Mouse (Mus musculus): ENCODE measurements around the gene Riox2.
A peak's percentile ranks its signal among the peaks of the same experiment; 100 is the strongest.

Gene Riox2

DNA sequence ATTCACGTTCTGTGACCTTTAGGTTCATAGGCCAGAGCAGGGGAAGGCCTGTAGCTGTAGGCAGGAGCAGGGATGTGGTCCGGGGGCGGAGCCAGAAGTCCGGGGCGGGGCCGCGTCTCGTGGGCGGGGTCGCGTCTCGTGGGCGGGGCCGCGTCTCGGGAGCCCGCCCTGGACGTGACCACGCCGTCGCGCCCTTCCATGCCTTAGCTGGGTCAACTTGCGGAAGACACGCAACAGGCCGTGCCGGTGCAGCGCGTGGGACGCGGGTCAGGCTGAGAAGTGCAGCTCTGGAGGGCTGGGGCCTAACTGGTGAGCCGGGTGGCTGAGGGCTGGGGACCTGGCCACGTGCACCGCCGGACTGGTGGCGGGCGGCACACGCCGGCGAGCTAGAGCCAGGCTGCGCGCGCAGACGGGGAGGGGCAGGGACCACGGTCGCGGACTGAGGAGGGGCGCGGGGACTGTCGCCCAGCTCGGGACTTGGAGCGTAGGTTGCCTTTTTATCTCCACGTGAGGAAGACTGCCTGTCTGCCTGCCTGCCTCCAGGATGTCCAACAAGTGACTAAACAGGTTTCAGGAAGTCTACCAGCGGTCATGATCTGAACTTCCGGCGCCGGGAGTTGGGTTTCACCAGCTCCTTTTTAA, at the start of gene Riox2:
Gene Riox2 (plus strand): TSS at position 139 of the 642 bp plus-strand sequence.
- peak; percentile 85 for DNase-seq (ENCODE audit: low read depth)

DNA sequence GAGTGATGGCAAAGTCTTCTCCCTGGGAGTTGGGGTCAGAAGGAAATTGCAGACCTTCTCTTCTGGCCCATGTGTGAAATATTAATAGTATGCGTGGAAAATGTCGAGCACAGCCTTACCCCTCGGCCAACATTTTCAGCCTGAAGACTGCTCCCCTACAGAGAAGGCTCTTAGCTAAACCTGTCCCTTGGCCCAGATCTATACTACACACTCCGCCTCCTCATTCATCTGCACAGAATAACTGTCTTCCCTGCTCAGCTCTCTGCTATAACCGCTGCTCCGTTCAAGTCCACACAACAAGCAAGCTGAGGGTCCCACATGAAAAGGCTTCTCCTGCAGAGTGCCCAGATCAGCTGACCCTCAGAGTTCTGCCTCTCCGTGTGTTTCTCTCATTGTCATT, 43.6 kb upstream of the Riox2 start:
- DNase-seq (ENCODE audit: low read depth), result no peak

DNA sequence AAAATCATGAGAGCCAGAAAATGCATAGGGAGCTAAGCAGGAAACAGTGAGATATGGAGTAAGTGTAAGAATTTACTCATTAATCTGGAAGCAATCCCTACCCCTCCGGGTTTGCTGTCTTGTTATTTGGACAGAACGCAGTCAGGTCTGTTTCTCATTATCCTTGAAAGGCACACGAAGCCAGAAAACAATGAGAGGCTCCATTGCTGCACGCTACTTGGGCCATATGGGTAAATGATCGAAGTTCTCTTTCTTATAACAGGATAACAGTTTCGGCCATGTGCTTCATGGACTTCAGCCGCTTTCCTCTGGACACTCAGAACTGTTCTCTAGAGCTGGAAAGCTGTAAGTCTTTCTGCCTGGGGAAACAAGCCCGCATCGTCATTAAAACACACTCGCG, 38.4 kb upstream of the Riox2 start:
- DNase-seq (ENCODE audit: low read depth), result no peak

DNA sequence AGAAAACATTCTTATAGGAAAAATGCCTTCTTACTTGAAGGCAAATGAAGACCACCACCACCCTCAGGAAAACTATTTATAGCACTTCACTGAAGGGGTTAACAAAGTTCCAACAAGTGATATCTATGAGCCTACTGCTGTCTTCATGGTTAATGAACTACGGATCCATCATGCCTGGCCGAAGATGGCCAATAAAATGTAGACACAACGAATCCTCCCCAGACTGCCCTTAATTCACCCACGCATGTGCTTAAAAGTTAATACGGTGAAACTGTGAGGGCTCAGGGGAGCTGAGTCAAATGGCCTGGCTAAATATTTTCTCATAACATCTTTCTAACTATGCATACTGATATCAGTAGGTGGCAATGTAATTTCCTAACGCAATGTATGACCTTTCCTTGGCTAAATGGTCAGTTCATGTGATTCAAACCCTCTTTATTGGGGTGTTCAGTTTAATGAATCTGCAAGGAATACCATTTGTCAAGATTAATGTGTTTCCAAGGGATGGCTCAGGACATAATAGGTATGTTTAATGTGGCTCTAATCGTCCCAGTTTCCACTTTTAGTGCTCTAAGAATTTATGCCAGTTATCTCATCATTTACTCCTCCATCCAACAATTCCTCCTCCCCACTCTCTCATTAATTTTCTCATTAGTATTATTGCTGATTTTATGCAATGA, 26.6 kb upstream of the Riox2 start:
- no peak for DNase-seq (ENCODE audit: low read depth)

DNA sequence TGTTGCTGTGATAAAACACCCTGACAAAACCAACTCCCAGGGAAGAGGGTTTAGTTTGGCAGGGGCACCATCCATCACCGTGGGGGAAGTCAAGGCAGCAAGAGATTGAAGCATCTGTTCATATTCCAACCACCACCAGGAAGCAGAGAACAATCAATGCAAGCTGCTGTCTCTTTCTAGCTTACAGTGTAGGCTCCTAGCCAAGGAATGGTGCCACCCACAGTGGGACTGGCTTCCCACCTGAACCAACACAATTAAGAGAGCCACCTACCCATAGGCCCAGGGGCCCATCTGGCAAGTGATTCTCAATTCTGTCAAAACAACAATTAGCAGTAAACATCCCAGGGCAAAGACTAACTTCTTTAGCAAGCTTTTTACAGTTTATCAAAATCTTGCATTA, 23.4 kb upstream of the Riox2 start:
- DNase-seq (ENCODE audit: low read depth), result no peak

DNA sequence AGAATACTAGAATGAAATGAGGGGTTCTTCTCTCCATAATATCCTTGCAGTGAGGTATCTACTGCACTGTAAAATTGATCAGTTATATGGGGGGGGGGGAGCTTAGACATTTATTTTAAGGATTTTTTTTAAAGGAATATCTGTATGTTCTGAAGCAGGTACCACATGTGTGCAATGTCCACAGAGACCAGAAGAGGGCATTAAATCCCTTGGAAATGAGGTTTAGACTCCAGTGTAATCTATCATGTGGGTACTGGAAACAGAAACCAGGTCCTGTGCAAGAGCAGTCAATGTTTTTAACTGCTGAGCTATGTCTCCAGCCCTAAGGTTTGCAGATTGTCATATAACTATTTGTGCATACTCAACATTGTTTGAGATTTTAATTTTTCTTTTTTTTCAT, 22.5 kb upstream of the Riox2 start:
- DNase-seq (ENCODE audit: low read depth), result peak; percentile 27

DNA sequence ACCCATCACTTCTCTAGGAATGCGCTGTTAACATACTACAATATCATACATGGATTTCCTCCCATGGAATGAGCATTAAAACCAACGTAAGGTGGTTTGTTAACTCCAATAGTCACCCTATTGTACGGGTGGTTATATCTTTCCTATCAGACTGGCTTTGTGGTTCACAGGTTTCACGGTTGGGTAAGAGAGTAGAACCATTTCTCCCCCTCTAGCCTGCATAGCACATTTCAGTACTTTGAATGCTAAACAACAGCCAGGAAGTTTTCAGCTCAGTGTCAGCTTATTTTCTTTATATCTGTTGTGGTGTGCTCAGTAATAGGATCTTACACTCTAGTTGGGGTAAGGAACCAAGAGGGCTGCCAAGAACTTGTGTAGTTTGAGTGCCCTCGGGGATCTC, 19.8 kb upstream of the Riox2 start:
- no peak for DNase-seq (ENCODE audit: low read depth)

DNA sequence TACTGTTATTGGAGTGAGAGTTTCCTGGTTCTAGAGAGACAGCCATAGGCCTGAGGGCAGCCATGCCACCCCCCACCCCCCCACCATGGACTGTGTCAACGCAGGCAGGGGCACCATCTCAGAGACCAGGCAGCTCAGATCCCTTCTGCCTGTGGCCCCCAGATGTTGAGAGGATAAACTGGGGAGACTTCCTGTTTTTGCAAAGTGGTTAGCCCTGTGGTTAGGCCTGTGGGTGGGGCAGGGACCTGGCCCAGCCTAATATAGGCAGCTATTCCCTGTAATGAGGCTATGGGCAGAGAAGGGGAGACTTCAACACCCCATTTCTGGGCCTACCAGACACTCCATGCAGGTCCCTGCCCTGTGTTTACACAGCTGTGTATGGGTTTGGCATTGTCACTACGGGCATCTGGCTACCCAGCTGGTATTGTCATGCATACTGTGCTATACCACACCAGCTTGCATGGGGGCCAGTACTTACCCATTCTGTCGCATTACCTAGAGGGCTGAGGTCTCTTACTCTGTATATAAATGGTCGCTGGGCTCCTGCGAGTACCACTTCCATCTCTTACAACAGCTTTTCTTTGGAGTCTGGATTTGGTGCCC, 12.2 kb upstream of the Riox2 start:
- DNase-seq (ENCODE audit: low read depth), result peak; percentile 80

DNA sequence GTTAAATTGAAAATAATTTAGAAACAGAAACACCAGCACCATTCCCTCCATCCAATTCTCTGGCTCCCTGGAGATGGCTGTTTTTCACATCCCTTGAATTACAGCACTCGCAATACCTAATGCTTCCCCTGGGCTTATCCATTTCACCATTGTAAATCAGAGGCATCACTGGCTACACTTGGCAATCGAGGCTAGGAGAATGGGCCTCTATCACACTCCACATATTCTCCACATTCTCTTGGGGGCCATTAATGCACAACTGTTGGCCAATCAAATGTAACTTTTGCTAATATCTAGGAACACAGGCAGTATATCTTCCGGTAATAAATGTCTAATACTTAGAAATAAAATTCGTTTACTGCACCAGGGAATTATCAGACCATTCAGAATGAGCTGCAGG, 8.0 kb upstream of the Riox2 start:
- DNase-seq (ENCODE audit: low read depth), result no peak

DNA sequence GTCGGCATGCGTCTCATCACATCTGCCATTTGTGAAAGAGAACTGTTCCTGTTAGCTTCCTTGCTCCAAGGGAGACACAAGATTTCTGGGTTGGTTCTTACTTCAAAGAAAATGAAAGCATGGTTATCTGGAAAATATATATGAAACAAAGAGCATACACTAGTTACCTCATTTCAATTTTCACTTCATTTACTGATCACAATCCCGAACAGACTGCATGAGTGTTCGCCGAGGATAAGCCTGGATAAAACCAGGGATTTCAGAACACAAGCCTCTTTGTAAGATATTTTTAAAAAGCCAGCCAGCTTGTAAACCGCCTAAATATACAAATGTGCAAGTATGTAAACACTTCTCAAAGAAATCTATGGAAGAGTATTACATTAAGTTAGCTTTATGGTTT, 7.6 kb upstream of the Riox2 start:
- no peak for DNase-seq (ENCODE audit: low read depth)

DNA sequence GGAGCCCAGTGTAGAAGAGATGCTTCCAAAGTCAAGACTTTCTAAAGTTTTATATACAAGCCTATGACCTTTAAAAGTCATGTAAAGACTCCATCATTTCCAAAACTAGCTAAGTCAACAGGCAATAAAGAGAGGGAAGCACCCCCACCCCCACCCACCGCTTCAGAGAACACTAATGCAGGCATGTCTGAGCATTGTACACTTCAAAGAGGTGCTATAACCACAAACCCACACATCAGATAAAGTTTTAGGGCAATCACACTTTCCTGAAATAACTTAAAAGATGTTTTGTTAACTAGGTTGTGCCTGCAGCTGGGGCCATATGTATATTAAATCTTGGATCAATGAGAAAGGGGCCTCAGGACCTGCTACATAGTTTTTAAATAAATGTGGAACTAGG, 1.7 kb upstream of the Riox2 start:
- DNase-seq (ENCODE audit: low read depth), result no peak

DNA sequence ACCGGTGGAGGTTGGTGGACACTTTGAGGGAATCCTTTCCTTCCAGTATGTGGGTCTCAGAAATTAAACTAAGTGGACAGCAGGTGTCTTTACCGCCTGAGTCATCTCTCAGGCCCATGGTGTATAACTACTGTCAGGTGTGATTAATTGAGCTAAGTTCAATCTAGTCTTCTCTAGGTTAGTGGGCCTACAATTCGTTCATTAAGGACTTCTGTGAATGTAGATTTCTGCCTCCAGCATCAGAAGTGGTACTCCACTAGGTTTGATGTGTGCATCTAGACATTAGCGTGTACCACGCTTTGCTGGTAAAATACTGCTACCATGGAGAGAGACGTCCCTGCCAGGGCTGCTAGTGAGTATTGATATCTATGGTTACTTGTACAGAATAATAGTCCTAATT, 971 bp downstream of the Riox2 start:
- peak; percentile 29 for DNase-seq (ENCODE audit: low read depth)

DNA sequence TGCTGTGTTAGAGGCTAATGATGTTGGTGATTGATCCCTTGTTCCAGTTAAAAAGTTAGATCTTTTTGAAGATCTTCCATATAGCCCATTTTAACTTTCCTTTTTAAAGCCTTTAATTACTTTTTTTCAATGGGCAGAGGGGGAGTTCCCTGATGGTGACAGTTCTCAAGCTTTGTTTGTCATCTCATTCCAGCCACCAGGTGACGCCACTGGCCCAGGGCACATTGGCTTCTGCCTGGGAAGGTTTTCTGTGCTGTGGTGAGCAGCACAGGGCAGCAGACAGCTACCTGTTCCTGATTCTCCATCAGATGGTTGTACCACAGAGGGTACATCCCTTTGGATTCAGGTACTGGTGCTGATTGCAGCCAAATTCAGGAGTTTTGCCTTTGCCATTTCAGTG, 3.2 kb downstream of the Riox2 start:
- DNase-seq (ENCODE audit: low read depth), result peak; percentile 63

DNA sequence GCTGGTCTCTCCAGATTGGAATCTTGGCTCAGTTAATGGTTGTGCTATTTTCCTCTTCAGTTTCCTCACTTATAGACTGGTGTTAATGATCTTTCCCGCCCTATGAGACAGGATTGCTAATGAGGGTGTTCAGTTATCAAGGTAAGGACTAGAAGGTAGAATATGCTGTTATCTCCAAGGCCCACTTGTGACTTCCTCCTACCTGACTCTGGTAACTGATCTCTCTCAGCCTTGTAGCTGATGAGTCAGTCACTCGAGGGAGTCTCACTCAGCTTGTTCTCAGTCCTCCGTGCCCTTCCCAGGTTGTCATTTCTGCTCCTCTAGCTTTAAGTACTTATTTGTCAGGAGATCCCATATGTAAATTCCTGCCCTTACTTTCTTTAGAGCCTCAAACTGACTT, 6.4 kb downstream of the Riox2 start:
- no peak for DNase-seq (ENCODE audit: low read depth)

DNA sequence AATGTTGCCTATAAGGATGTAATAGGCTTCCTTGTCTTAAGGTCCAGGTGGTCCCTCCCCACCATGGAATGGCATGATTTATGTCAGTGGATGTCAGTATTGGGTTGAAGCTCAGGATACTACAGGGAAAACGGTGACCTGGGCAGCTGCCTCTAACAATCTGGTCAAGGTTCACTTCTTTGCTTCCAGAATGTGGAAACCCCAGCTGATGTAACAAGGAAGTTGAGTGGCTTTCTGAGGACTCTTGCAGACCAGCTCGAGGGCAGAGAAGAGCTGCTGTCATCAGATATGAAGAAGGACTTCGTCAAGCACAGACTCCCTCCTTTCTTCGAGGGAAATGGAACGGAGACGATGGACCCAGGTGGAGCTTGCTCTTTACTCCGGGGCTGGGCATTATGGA, 15.7 kb downstream of the Riox2 start:
- no peak for DNase-seq (ENCODE audit: low read depth)

DNA sequence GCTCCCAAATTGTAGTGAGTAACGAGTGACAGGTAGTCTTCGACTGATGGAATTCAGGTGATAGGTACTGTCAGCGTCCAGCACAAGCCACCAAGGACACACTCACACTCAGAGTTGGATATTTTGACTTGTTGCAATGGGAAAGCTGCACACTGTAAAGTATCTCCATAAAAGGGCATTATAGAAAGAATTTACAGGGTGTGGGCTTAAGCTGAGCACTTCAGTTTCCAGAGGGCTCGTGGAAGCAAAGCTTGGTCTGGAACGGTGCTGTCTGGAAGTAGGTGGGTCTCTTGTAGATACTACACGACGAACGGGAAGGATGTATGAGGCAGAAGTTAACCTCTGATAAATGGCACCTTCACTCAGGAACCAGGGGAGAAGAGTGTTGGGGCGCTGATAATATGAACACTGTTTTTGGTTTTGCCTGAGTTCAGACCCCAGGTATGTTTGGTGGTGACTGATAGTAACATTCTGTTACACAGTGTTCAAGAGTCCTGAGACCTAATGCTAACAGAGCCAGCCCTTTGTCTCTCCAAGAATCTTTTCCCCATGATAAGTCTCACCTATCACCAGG, 16.5 kb downstream of the Riox2 start:
- DNase-seq (ENCODE audit: low read depth), result no peak

DNA sequence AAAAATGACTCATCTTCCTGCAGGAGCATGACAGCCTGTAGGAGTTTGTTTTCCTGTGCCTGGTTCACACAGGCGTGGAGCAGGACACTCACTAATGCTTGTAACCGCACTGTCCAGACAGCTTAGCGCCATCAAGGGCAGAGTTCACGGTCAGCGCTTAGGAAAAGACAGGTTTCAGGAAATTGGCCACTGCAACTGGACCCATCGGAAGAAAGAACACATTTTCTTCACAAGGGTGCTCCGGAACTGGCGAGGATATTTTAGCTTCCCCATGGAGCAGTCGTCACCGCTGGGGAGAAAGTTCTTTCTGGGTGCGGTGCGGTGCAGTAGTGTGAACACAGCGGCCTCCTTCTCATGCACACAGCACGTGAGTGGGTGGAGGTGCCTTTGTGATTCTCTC, 21.6 kb downstream of the Riox2 start:
- DNase-seq (ENCODE audit: low read depth), result no peak

DNA sequence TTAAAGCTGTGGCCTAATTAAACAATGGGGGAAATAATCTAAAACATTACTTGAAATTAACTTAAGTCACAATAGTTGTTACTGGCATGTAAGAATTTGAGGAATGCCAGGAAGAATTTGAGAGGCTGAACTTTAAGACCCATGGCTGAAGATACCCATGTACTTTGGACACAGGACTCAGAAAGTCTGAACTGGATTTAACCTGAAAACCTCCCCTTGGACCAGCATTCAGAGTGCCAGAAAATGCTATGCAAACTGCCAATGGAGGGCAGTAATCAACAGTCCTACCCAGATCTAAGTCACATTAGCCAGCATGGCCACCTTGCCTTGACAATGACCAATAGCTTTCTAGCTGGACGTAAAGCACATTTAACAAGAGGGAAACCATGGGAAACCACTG, 26.4 kb downstream of the Riox2 start:
- no peak for DNase-seq (ENCODE audit: low read depth)

DNA sequence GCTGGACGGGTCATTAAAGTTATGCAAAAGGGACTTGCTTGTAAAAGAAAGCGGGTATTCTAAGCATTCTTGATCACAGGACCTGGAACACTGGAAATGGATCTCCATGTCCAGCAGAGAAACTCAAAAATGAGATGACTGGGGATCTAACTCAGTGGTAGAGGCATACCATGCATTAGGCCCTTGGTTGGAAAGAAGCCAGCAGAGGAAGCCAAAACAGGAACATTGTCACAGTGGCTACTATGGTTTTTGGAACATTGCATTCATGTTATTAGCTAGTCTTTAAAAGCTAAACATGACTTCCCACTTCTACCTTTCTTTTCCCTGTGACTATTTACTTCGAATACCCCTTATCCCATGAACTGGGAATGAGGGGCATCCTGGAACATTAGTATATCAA, 27.6 kb downstream of the Riox2 start:
- DNase-seq (ENCODE audit: low read depth), result peak; percentile 54

DNA sequence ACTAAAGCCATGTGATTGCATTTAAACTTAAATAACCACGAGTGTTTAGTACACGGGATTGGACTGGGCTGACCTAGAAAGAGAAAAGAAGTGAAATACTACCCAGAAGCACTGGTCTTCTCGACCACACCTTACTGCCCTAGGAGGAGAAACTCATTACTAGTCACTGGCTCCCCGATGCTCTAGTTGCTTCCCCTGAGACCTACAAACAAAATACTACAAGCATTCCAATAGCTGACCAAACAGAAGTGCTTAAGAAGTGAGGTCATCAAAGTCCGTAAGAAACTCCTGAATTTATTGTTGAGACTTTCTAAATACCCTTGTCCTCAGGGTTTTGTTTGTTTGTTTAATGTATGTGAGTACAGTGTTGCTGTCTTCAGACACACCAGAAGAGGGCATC, 38.3 kb downstream of the Riox2 start:
- no peak for DNase-seq (ENCODE audit: low read depth)

DNA sequence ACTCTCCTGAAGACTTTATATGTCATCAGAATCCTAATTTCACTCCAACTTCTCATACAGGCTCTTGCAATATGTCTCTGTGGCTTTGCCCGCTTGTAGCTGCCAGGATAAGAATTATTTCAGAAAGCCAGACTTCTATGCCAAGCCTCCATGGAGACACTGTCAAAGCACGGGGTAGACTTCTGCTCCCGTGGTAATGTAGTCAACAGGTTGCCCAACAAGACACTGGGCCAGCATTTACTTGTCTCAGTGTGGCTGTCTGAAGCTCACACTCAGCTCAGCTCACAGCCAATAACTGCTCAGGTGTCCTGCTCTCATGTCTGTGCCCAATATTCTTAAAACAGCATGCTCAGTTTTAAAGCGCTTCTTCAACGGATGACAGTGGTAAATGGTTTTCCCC, 43.6 kb downstream of the Riox2 start:
- no peak for DNase-seq (ENCODE audit: low read depth)

DNA sequence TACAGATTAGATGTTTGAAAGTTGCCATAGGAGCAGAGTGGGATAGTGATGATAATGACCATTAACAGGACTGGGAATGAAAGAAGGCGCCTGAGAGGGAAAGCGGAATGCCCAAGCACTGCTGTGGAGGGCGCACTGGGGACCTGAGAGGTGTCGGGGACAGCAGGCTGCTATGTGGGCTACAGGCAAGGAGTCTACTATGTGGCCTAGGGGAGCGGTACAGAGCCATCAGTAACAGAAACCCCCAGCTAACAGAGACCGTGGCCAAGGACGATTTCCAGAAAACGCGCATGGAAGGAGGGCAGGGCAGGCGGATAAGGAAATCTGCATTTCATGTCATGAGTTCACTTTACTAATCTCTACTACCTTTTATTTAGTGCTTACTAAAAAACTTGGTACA, 45.4 kb downstream of the Riox2 start:
- peak; percentile 43 for DNase-seq (ENCODE audit: low read depth)

DNA sequence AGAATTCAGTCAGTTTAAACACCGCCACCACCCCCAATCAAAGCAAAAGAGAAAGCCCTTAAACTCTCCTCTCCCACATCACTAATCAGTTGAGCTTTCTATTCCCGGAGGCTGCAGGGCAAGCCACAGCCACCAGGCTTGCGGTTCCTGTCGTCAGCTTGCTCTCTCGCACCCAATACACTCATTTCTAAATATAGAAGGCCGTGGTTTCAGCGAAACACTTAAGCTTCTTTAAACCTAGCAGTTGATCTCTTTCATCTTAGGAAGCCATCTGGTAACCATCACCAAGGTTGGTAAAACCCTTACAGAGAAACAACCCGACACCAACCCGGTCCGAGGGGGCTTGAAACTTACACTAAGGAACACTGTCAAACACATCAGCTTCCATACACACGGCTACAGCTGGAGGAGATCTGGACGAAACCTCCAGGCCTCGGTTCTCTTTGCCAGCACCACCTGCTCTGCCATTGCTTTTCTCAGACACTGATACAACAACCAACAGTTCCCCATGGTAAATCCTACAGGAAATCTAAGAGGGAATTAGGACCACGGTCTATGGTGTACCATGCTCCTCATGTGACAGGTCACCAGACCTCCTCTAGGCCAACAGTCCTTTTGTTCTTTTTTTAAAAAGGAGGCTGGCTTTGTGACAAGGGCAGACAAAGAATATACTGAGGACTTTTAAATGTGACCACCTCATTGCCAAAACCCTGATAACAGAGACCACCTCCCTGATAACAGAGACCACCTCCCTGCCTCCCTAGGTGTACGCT, 46.1 kb downstream of the Riox2 start:
- peak; percentile 82 for DNase-seq (ENCODE audit: low read depth)

All from 416B (cell line).